Mouse (Mus musculus) hindbrain, embryonic 16.5 days (tissue): ENCODE measurements around the gene Grtp1. TPM values are rescaled to one million over a fixed set of nuclear protein-coding genes. Genes with fewer than 3 reads are reported as not detected.

Experiments used
- ATAC-seq: fragments of 200-750 bp; cut with Nextera tagmentation; 2 replicates; pipeline ENCODE4 v1.8.0; 2017; ENCODE audit warnings: moderate TSS enrichment, moderate library complexity
- H3K27ac ChIP-seq: fragments of 300-500 bp; sonication (generic); 2 replicates; pipeline ENCODE4 v1.5.1; 2014; ENCODE audit warnings: low read depth, mild to moderate bottlenecking, control low read depth, low read length, moderate library complexity
- H3K27me3 ChIP-seq: fragments of 300-500 bp; sonication (generic); replicated peaks from 2 replicates; pipeline ENCODE4 v1.6.1; 2014; ENCODE audit warnings: low read length; ENCODE audit not compliant: control insufficient read depth, insufficient read depth
- H3K36me3 ChIP-seq: fragments of 300-500 bp; sonication (generic); 2 replicates; pipeline ENCODE4 v1.6.1; 2014; ENCODE audit warnings: mild to moderate bottlenecking, low read length, moderate library complexity, mixed read lengths; ENCODE audit not compliant: control insufficient read depth, insufficient read depth
- H3K4me1 ChIP-seq: fragments of 300-500 bp; sonication (generic); 2 replicates; pipeline ENCODE4 v1.6.1; 2014; ENCODE audit warnings: low read depth, low read length; ENCODE audit not compliant: control insufficient read depth, insufficient read depth
- H3K4me2 ChIP-seq: fragments of 300-500 bp; sonication (generic); 2 replicates; pipeline ENCODE4 v1.6.1; 2014; ENCODE audit warnings: mild to moderate bottlenecking, low read length, control low read depth, moderate library complexity
- H3K4me3 ChIP-seq: fragments of 300-500 bp; sonication (generic); 2 replicates; pipeline ENCODE4 v1.5.1; 2014; ENCODE audit warnings: mild to moderate bottlenecking, low read length, control low read depth, moderate library complexity
- H3K9ac ChIP-seq: fragments of 300-500 bp; sonication (generic); 2 replicates; pipeline ENCODE4 v1.6.1; 2014; ENCODE audit warnings: low read depth, mild to moderate bottlenecking, control low read depth, low read length, moderate library complexity
- H3K9me3 ChIP-seq: fragments of 300-500 bp; sonication (generic); 2 replicates; pipeline ENCODE4 v1.6.1; 2014; ENCODE audit warnings: mild to moderate bottlenecking, low read length, moderate library complexity; ENCODE audit not compliant: control insufficient read depth
- WGBS: fragments of 180-500 bp; shearing (Covaris S2); extraction: QIAGEN DNeasy Blood & Tissue Kit; methylation state at CpG from one replicate; pipeline ENCODE4 v1.1.7; 2014; 5-methylcytosine and 5-hydroxymethylcytosine counted together
- polyA plus RNA-seq: library from polyadenylated mRNA; unstranded; fragments of >200 nt; fragmentation: Nextera tagmentation; extraction: Ambion mirVana; gene quantifications from 2 replicates; pipeline ENCODE4 v1.2.1, GENCODE M21; 2015

Gene Grtp1
- polyA plus RNA-seq, 1 experiment from 2014 or later: 13.2 TPM

DNA sequence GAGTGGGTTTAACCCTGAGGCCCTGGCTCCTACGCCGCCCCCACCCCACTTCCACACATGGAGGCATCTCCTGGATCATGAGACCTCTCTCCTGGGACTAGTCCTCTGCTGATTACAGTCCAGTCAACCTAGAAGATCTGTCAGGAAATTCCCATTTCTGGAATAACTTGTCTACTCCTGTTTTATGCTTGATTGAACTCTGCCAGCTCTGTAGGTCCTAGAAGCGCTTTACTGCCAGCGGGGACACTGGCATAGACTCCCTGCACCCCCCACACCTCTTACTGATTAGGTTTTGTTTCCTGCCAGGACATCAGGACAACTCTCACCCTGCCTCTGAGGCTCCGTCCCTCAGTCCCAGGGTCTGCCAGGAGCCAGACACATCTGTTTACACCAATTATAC lies 2.9 kb downstream of the Grtp1 start:
- ATAC-seq: no peak
- no peak overlapping the region for H3K4me3 ChIP-seq
- peaks cover 10% of the 10 kb centered on the region for H3K4me1 ChIP-seq
- no peak overlapping the region for H3K4me2 ChIP-seq
- no peak overlapping the region for H3K27ac ChIP-seq
- H3K36me3 ChIP-seq: no peaks in the 10 kb centered on the region
- H3K9ac ChIP-seq: no peak overlapping the region
- H3K27me3 ChIP-seq: peaks cover 7% of the 10 kb centered on the region
- WGBS: 88% methylated on average over 5 of the region's 5 CpGs
- H3K9me3 ChIP-seq: no peaks in the 10 kb centered on the region

DNA sequence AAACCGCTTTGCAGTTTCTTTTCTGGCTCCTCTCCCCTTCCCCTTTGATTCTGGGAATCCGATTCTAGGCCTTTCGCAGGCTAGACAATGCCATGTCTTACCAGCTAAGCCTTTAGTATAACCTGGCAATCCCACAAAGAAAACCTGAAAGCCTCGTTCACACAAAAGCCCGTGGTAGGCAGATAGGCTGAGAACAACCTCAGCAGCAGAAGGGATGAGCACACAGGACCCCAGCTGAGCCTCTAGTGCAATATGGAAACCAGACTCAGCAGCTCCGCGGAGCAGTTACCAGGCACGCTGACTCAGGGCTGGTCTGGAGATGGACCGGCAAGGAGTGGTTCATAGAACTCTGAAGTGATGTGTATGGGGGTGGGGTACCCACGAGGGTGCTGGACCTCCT lies 5.6 kb downstream of the Grtp1 start:
- 33% methylated on average over 10 of the region's 10 CpGs for WGBS
- ATAC-seq: 0 out of 2 replicates have a peak, but pooled peaks have one; percentile 27
- peak overlapping the region; percentile 44; the same call in 1 of the 2 replicates for H3K27ac ChIP-seq
- no peak overlapping the region; the same call in 1 of the 2 replicates for H3K9ac ChIP-seq
- H3K36me3 ChIP-seq: no peaks in the 10 kb centered on the region
- H3K9me3 ChIP-seq: no peaks in the 10 kb centered on the region
- H3K4me3 ChIP-seq: no peak overlapping the region
- peaks cover 2% of the 10 kb centered on the region; the same call in 1 of the 2 replicates for H3K4me1 ChIP-seq
- no peak overlapping the region for H3K4me2 ChIP-seq
- no peaks in the 10 kb centered on the region for H3K27me3 ChIP-seq

DNA sequence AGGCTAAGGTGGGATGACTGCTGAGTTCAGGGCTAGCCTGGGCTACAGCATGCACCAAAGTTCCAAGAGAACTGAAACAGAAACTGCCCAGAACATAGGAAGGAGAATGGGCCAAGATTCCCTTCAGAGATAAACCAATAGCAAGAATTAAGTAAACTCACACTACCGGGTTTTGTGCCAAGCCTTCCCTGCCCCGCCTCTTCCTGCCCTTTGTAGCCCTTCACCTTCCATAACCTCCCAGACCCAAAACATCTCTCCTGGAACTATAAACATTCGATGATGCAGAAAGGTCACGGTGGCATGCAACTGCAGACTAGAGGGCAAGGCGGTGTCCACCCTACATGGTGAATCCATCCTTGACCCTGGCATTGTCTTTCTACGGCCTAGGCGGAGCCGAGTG lies 10.2 kb downstream of the Grtp1 start:
- WGBS: 88% methylated on average over 8 of the region's 8 CpGs
- ATAC-seq: no peak

DNA sequence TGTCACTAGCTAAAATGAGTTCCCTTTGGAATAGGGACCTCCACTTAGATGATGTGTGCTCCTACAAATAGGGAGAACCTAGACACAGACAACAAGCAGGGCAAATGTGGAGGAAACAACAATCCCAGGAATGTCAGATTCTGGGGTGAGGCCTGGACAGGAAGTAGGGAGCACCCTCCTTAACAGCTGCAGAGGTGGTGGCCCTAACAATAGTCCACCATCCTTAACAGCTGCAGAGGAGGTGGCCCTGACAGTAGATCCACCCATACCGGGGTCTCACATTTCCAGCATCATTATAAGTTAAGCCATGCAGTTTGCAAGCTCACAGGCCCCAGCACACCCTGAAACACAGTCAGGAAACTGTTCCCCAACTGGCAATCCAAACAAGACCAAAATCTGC lies 11.6 kb downstream of the Grtp1 start:
- Histone ChIP-seq H3K4me1 (no peaks in the 10 kb centered on the region), H3K9me3 (no peaks in the 10 kb centered on the region), H3K27ac (no peak overlapping the region), H3K4me3 (no peak overlapping the region), H3K27me3 (no peaks in the 10 kb centered on the region), H3K9ac (no peak overlapping the region), H3K4me2 (no peak overlapping the region), H3K36me3 (no peaks in the 10 kb centered on the region)
- 86% methylated on average over 1 of the region's 1 CpGs for WGBS
- ATAC-seq: no peak

More for the DNA sequence above, 10.2 kb downstream of the Grtp1 start:
- no peak overlapping the region for H3K4me3 ChIP-seq
- no peak overlapping the region for H3K27ac ChIP-seq
- H3K36me3 ChIP-seq: no peaks in the 10 kb centered on the region
- H3K4me1 ChIP-seq: no peaks in the 10 kb centered on the region
- H3K4me2 ChIP-seq: no peak overlapping the region
- no peaks in the 10 kb centered on the region for H3K27me3 ChIP-seq
- no peaks in the 10 kb centered on the region for H3K9me3 ChIP-seq
- H3K9ac ChIP-seq: no peak overlapping the region

DNA sequence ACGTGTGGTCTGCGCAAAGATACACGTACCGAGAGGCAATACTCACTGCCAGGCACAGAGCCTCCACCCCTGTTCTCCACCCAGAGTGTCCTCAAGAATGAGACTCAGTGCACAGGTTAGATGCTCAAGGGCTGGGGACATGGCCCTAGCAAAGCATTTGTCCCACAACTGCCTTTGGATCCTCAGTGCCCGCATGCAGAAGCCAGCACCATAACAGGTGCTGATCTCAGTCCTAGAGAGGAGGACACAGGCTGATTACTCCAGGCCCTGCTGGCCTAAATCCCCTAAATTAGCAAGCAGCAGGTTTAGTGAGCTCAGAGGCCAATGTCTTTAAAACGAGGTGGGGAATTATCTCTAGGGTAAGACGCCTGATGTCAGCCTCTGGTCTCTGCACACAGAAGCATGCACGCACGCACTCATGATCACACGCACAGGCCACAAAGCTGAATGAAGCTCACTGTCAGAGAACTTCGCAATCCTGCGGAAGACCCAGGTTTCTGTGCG lies 12.3 kb downstream of the Grtp1 start:
- no peaks in the 10 kb centered on the region for H3K27me3 ChIP-seq
- no peaks in the 10 kb centered on the region for H3K36me3 ChIP-seq
- WGBS: 90% methylated on average over 13 of the region's 13 CpGs
- no peaks in the 10 kb centered on the region for H3K9me3 ChIP-seq
- no peaks in the 10 kb centered on the region for H3K4me1 ChIP-seq
- no peak overlapping the region for H3K4me2 ChIP-seq
- H3K4me3 ChIP-seq: no peak overlapping the region
- no peak for ATAC-seq
- no peak overlapping the region for H3K27ac ChIP-seq
- no peak overlapping the region for H3K9ac ChIP-seq

DNA sequence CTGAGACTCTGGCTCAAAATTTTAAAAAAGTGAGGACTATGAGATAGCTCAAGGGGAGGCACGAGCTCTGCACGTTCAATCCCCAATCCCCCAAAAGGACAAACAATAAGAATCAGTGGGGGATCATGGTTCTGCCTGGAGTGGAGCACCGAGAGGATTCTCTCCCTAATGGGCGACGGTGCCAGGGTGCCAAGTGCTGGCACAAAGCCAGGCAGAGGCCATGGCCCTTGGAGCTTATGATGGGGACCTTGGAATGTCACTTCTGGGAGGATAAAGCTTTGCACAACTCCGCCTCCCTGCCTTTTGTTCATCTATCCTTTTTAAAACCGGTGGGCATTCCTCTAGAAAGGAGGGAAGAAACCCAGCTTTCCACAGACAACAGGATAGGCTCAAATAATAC lies 12.8 kb downstream of the Grtp1 start:
- Histone ChIP-seq H3K27me3 (no peaks in the 10 kb centered on the region), H3K36me3 (no peaks in the 10 kb centered on the region), H3K9ac (no peak overlapping the region), H3K4me2 (no peak overlapping the region), H3K9me3 (no peaks in the 10 kb centered on the region), H3K4me3 (no peak overlapping the region), H3K4me1 (no peaks in the 10 kb centered on the region), H3K27ac (no peak overlapping the region)
- WGBS: 58% methylated on average over 7 of the region's 7 CpGs
- no peak for ATAC-seq

DNA sequence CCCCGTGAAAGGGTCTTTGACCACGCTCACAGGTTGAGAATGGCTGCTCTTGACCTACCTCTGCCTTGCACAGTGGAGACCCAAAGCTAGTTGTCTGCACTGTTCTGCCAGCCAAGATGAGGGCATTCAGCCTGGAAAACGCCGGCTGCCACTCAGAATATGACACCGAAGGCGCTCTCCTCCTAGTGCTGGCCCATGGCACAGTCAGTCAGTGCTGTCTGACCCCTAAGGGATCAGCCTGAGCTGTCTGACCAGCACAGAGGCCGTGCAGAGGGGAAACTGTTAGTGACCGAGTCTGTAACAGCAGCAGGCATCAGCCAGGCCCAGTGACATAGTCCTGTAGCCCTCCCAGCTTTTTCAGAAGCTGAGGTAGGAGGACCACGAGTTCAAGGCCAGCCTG lies 13.2 kb downstream of the Grtp1 start:
- Histone ChIP-seq H3K4me2 (no peak overlapping the region), H3K27me3 (no peaks in the 10 kb centered on the region), H3K9ac (no peak overlapping the region), H3K9me3 (no peaks in the 10 kb centered on the region), H3K36me3 (no peaks in the 10 kb centered on the region), H3K4me1 (no peaks in the 10 kb centered on the region), H3K4me3 (no peak overlapping the region), H3K27ac (no peak overlapping the region)
- no peak for ATAC-seq
- 83% methylated on average over 9 of the region's 9 CpGs for WGBS

DNA sequence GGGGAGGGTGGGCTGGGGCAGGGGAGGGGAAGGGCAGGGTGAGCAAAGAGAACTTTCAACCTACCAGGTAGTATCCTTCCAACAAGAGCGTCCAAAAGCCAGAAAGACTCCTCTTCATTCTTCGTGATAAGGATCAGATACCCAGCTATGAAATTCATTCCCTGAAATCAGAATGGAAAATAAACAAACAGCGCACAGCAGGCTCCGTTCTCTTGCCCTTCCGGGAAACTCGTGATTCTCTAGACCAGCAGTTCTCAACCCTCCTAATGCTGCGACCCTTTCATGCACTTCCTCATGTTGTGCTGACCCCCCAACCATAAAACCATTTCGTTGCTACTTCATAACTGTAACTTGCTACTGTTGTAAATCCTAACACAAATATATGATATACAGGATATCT lies 13.6 kb downstream of the Grtp1 start:
- H3K4me3 ChIP-seq: no peak overlapping the region
- no peak overlapping the region for H3K9ac ChIP-seq
- H3K36me3 ChIP-seq: no peaks in the 10 kb centered on the region
- ATAC-seq: no peak
- no peaks in the 10 kb centered on the region for H3K4me1 ChIP-seq
- no peak overlapping the region for H3K27ac ChIP-seq
- no peaks in the 10 kb centered on the region for H3K9me3 ChIP-seq
- H3K4me2 ChIP-seq: no peak overlapping the region
- H3K27me3 ChIP-seq: no peaks in the 10 kb centered on the region
- 82% methylated on average over 8 of the region's 8 CpGs for WGBS

DNA sequence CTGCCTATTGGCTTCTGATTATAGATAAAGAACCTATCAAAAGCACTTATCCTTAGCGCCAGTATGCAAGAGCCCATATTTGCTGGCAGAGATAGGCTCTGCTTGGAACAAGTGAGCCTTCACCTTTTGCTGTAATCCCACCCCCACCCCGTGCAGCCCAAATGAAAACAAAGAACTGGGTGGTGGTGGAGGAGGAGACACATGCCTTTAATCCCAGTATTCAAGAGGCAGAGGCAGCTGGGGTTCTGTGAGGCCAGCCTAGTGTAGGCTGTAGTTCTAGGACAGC lies 18.8 kb downstream of the Grtp1 start:
- H3K4me3 ChIP-seq: no peak overlapping the region

More for the DNA sequence above, 18.8 kb downstream of the Grtp1 start:
- WGBS: 56% methylated on average over 2 of the region's 2 CpGs
- H3K4me2 ChIP-seq: no peak overlapping the region
- H3K27ac ChIP-seq: no peak overlapping the region
- H3K9me3 ChIP-seq: no peaks in the 10 kb centered on the region
- ATAC-seq: no peak
- H3K27me3 ChIP-seq: no peaks in the 10 kb centered on the region
- H3K36me3 ChIP-seq: peaks cover 2% of the 10 kb centered on the region; the same call in 1 of the 2 replicates
- H3K4me1 ChIP-seq: no peaks in the 10 kb centered on the region
- no peak overlapping the region for H3K9ac ChIP-seq
